ENCODE assay signal across 7 mouse cellular contexts in the genomic region with DNA sequence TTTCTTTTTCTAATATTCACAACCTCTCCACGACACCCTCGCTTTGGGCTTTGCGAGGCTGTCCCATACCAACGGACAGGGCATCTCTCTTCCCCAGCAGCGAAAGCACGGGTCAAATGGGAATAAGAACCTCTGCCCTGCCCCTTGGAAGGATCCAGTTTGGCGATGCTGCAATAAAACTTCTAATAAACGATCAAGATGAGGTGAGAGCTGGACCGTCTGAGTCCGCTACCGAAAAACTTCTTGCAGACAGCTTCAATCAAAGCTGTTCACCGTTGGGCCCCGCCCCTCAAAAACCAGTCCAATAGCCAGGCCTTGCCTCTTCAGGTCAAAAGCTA. TPM values are rescaled to one million over a fixed set of nuclear protein-coding genes. Genes with fewer than 3 reads are reported as not detected.
DNase-seq lines count a peak whose midpoint lies in the region; ATAC-seq and TF ChIP-seq lines count a peak whose summit lies in the region.

No protein-coding gene starts in this region.

- H3K4me2 ChIP-seq in lung, embryonic 15.5 days: peak overlapping the region; percentile 78
- peak overlapping the region; percentile 58 for H3K4me2 ChIP-seq in limb, embryonic 11.5 days (ENCODE audit: low read depth, severe bottlenecking)

- TF ChIP-seq CTCF in embryonic fibroblast, embryonic 13.5 days (IDR thresholded peaks at IDR 0.05; ENCODE audit: borderline replicate concordance, insufficient read depth, low read length): no peak
- TF ChIP-seq CTCF in olfactory bulb, adult 2 months (IDR thresholded peaks at IDR 0.05; ENCODE audit: insufficient read depth, low read depth, low read length): no peak

- peak overlapping the region; percentile 73 for H3K4me3 ChIP-seq in lung, embryonic 15.5 days
- H3K4me3 ChIP-seq in embryonic fibroblast, embryonic 13.5 days (ENCODE audit: insufficient read depth, low read length): peak overlapping the region; percentile 55
- H3K4me3 ChIP-seq in limb, embryonic 11.5 days (ENCODE audit: low read depth, low read length): peak overlapping the region; percentile 80
- H3K4me3 ChIP-seq in olfactory bulb, adult 2 months (ENCODE audit: insufficient read depth, low read depth, low read length): peak overlapping the region; percentile 80

- peaks cover 10% of the 10 kb centered on the region; the same call in 1 of the 2 replicates for H3K36me3 ChIP-seq in lung, embryonic 15.5 days
- 0 out of 2 replicates have a peak, but pooled peaks cover 2% of the 10 kb centered on the region for H3K36me3 ChIP-seq in limb, embryonic 11.5 days (ENCODE audit: control insufficient read depth, insufficient read depth, low read length)

- no peaks in the 10 kb centered on the region for H3K27me3 ChIP-seq in lung, embryonic 15.5 days
- H3K27me3 ChIP-seq in limb, embryonic 11.5 days (ENCODE audit: control insufficient read depth, insufficient read depth, low read length): no peaks in the 10 kb centered on the region

- peak; percentile 81 for TF ChIP-seq POLR2A in embryonic fibroblast, embryonic 13.5 days (IDR thresholded peaks at IDR 0.05; ENCODE audit: low read depth, low read length)
- TF ChIP-seq POLR2A in olfactory bulb, adult 2 months (IDR thresholded peaks at IDR 0.05; ENCODE audit: insufficient read depth, low read depth, low read length): no peak

- peak overlapping the region; percentile 80 for H3K27ac ChIP-seq in lung, embryonic 15.5 days
- H3K27ac ChIP-seq in embryonic fibroblast, embryonic 13.5 days (ENCODE audit: insufficient read depth, low read length): peak overlapping the region; percentile 38
- 0 out of 2 replicates have a peak overlapping the region, but pooled peaks have one; percentile 51 for H3K27ac ChIP-seq in limb, embryonic 11.5 days (replicated peaks; ENCODE audit: low read depth, low read length)
- H3K27ac ChIP-seq in olfactory bulb, adult 2 months (ENCODE audit: insufficient read depth, low read depth, low read length): no peak overlapping the region

- no peak; the same call in none of the 2 replicates for ATAC-seq in lung, embryonic 15.5 days (ENCODE audit: borderline replicate concordance, extremely low read depth, low FRiP score, low TSS enrichment)
- ATAC-seq in limb, embryonic 11.5 days (ENCODE audit: insufficient number of reproducible peaks, low FRiP score, low TSS enrichment, low read depth): no peak

- under 1% methylated on average over 13 of the region's 13 CpGs for WGBS in lung, embryonic 15.5 days
- WGBS in limb, embryonic 11.5 days: under 1% methylated on average over 13 of the region's 13 CpGs
- under 1% methylated on average over 13 of the region's 13 CpGs for WGBS in olfactory bulb, adult 2 months

- H3K9ac ChIP-seq in lung, embryonic 15.5 days: peak overlapping the region; percentile 43
- peak overlapping the region; percentile 50; the same call in 1 of the 2 replicates for H3K9ac ChIP-seq in limb, embryonic 11.5 days (ENCODE audit: low read length)

- H3K9me3 ChIP-seq in lung, embryonic 15.5 days: no peaks in the 10 kb centered on the region
- no peaks in the 10 kb centered on the region for H3K9me3 ChIP-seq in limb, embryonic 11.5 days (ENCODE audit: control insufficient read depth, low read length)

- H3K4me1 ChIP-seq in lung, embryonic 15.5 days: peaks cover 14% of the 10 kb centered on the region
- peaks cover 3% of the 10 kb centered on the region; the same call in 1 of the 2 replicates for H3K4me1 ChIP-seq in embryonic fibroblast, embryonic 13.5 days (ENCODE audit: control insufficient read depth, insufficient read depth, low read length)
- H3K4me1 ChIP-seq in limb, embryonic 11.5 days (ENCODE audit: control insufficient read depth, insufficient read depth, low read length): peaks cover 3% of the 10 kb centered on the region; the same call in 1 of the 2 replicates
- H3K4me1 ChIP-seq in olfactory bulb, adult 2 months (ENCODE audit: control insufficient read depth, insufficient read depth, low read length): no peaks in the 10 kb centered on the region

- no peak for DNase-seq in lung, postnatal 14 days
- no peak for DNase-seq in limb, embryonic 11.5 days (ENCODE audit: low spot score)
- no peak for DNase-seq in thymus, postnatal 4 days
- DNase-seq in adrenal gland, adult (ENCODE audit: inconsistent age in 2 of 2, low spot score in 1 of 2): no peak

RNA-seq across cellular contexts. Expression of gene Tbl2, which starts 0.8 kb away (rescaled TPM):
- polyA plus RNA-seq in lung, embryonic 15.5 days (2015; fragmentation: Nextera tagmentation; extraction: Ambion mirVana): 21.4 and 21.7 TPM in 2 replicates
- polyA plus RNA-seq in embryonic fibroblast, embryonic 13.5 days (2011; ENCODE audit: insufficient read length, low read depth, missing spikeins): 17.4 and 24.9 TPM in 2 replicates
- polyA plus RNA-seq in limb, embryonic 11.5 days (2014; fragmentation: Nextera tagmentation; extraction: Ambion mirVana): 21.4 and 22.5 TPM in 2 replicates
- polyA plus RNA-seq in olfactory bulb, adult 2 months (2012; ENCODE audit: insufficient read depth, insufficient read length, low replicate concordance, missing spikeins): not detected in 2 replicates

RNA-seq across cellular contexts. Expression of gene Bcl7b, which starts 19.4 kb away (rescaled TPM):
- polyA plus RNA-seq in lung, embryonic 15.5 days (2015; fragmentation: Nextera tagmentation; extraction: Ambion mirVana): 48.7 and 49.2 TPM in 2 replicates
- polyA plus RNA-seq in embryonic fibroblast, embryonic 13.5 days (2011; ENCODE audit: insufficient read length, low read depth, missing spikeins): 31.0 and 41.7 TPM in 2 replicates
- 39.5 and 45.6 TPM in 2 replicates for polyA plus RNA-seq in limb, embryonic 11.5 days (2014; fragmentation: Nextera tagmentation; extraction: Ambion mirVana)
- polyA plus RNA-seq in olfactory bulb, adult 2 months (2012; ENCODE audit: insufficient read depth, insufficient read length, low replicate concordance, missing spikeins): not detected in 2 replicates

RNA-seq across cellular contexts. Expression of gene Baz1b, which starts 38.4 kb away (rescaled TPM):
- 47.5 and 47.9 TPM in 2 replicates for polyA plus RNA-seq in lung, embryonic 15.5 days (2015; fragmentation: Nextera tagmentation; extraction: Ambion mirVana)
- polyA plus RNA-seq in embryonic fibroblast, embryonic 13.5 days (2011; ENCODE audit: insufficient read length, low read depth, missing spikeins): 73.5 and 84.1 TPM in 2 replicates
- polyA plus RNA-seq in limb, embryonic 11.5 days (2014; fragmentation: Nextera tagmentation; extraction: Ambion mirVana): 71.5 and 77.1 TPM in 2 replicates
- polyA plus RNA-seq in olfactory bulb, adult 2 months (2012; ENCODE audit: insufficient read depth, insufficient read length, low replicate concordance, missing spikeins): 147 TPM in 1 of 2 replicates, not detected in the other

RNA-seq across cellular contexts. Expression of gene Mlxipl, which starts 59.0 kb away (rescaled TPM):
- polyA plus RNA-seq in lung, embryonic 15.5 days (2015; fragmentation: Nextera tagmentation; extraction: Ambion mirVana): 1.4 and 2.8 TPM in 2 replicates
- not detected in 2 replicates for polyA plus RNA-seq in embryonic fibroblast, embryonic 13.5 days (2011; ENCODE audit: insufficient read length, low read depth, missing spikeins)
- 3.2 and 3.3 TPM in 2 replicates for polyA plus RNA-seq in limb, embryonic 11.5 days (2014; fragmentation: Nextera tagmentation; extraction: Ambion mirVana)
- not detected in 2 replicates for polyA plus RNA-seq in olfactory bulb, adult 2 months (2012; ENCODE audit: insufficient read depth, insufficient read length, low replicate concordance, missing spikeins)
